Mouse (Mus musculus) C2C12 (cell line): ENCODE measurements around the gene Hps4.

Source experiments
- CEBPB ChIP-seq: IDR thresholded peaks from one replicate; pipeline ENCODE4 v1.6.1; 2011; ENCODE audit warnings: low read depth, mild to moderate bottlenecking, control low read depth, moderate library complexity
- CTCF ChIP-seq: IDR thresholded peaks from one replicate; pipeline ENCODE4 v1.5.1; 2011; ENCODE audit not compliant: control insufficient read depth, insufficient read depth, insufficient read length
- MAX ChIP-seq: IDR thresholded peaks from one replicate; pipeline ENCODE4 v1.6.1; 2011; ENCODE audit warnings: mild to moderate bottlenecking, control low read depth

- TF ChIP-seq CTCF (no peak), MAX (no peak), CEBPB (no peak)
Measured at GRCm38 (mm10) chr5:112355493-112355892, 12.6 kb downstream of the Hps4 start.
